Mouse (Mus musculus) stomach, embryonic 14.5 days (tissue): ENCODE measurements at regions not wholly inside any gene's neighbourhood (a gene's known extent, or its start where the extent isn't known, plus 50 kb on each side); places are given as distances from the start of the nearest gene placed in this dataset.
A peak's percentile ranks its signal among the peaks of the same experiment; 100 is the strongest.

Experiments used
- ATAC-seq: fragments of 200-750 bp; cut with Nextera tagmentation; 2 replicates; pipeline ENCODE4 v1.8.0; 2017; ENCODE audit warnings: low read depth, moderate TSS enrichment; ENCODE audit not compliant: insufficient number of reproducible peaks, insufficient read depth, low FRiP score
- H3K27ac ChIP-seq: fragments of 300-500 bp; sonication (generic); 2 replicates; pipeline ENCODE4 v1.5.1; 2014; ENCODE audit warnings: mild to moderate bottlenecking, low read length, moderate library complexity, mixed read lengths
- H3K27me3 ChIP-seq: fragments of 300-500 bp; sonication (generic); 2 replicates; pipeline ENCODE4 v1.6.1; 2014; ENCODE audit warnings: low read length, control low read depth, mixed read lengths; ENCODE audit not compliant: control insufficient read depth, insufficient read depth
- H3K36me3 ChIP-seq: fragments of 300-500 bp; sonication (generic); 2 replicates; pipeline ENCODE4 v1.6.1; 2014; ENCODE audit warnings: mild to moderate bottlenecking, control low read depth, low read length, moderate library complexity, mixed read lengths; ENCODE audit not compliant: control insufficient read depth, insufficient read depth
- H3K4me1 ChIP-seq: fragments of 300-500 bp; sonication (generic); 2 replicates; pipeline ENCODE4 v1.6.1; 2014; ENCODE audit warnings: low read length, control low read depth, mixed read lengths; ENCODE audit not compliant: control insufficient read depth, insufficient read depth
- H3K4me2 ChIP-seq: fragments of 300-500 bp; sonication (generic); replicated peaks from 2 replicates; pipeline ENCODE4 v1.6.1; 2014; ENCODE audit warnings: low read depth, low read length, control low read depth
- H3K4me3 ChIP-seq: fragments of 300-500 bp; sonication (generic); 2 replicates; pipeline ENCODE4 v1.5.1; 2014; ENCODE audit warnings: low read depth, low read length, control low read depth
- H3K9ac ChIP-seq: fragments of 300-500 bp; sonication (generic); replicated peaks from 2 replicates; pipeline ENCODE4 v1.6.1; 2014; ENCODE audit warnings: low read depth, mild to moderate bottlenecking, control low read depth, low read length, moderate library complexity, mixed read lengths
- H3K9me3 ChIP-seq: fragments of 300-500 bp; sonication (generic); 2 replicates; pipeline ENCODE4 v1.6.1; 2016; ENCODE audit warnings: low read depth, low read length, control low read depth; ENCODE audit not compliant: control insufficient read depth
- WGBS: fragments of 180-500 bp; shearing (Covaris S2); extraction: QIAGEN DNeasy Blood & Tissue Kit; methylation state at CpG from one replicate; pipeline ENCODE4 v1.1.7; 2014; 5-methylcytosine and 5-hydroxymethylcytosine counted together

DNA sequence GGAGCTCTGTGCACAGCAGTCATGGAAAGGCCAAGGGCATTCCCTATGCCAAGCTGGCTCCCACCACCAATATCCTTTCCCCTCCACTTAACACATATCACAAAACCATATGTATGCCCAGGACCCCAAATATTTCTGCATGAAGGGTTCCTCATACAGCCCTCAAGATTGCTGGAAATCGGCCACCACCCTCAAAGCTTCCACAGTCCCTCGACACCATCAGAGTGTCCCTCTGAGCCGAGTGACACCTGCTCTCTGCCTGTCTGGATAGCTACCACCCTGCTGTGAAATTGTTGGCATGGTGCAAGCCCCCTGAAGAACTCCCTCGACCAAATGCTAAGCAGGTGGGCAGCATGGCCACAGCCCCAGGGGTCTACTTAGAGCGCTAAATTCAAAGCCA, 869.2 kb downstream of the Zfp704 start:
- WGBS = 62% methylated on average over 5 of the region's 5 CpGs
- H3K4me3 ChIP-seq = no peak overlapping the region
- no peak overlapping the region for H3K27ac ChIP-seq

DNA sequence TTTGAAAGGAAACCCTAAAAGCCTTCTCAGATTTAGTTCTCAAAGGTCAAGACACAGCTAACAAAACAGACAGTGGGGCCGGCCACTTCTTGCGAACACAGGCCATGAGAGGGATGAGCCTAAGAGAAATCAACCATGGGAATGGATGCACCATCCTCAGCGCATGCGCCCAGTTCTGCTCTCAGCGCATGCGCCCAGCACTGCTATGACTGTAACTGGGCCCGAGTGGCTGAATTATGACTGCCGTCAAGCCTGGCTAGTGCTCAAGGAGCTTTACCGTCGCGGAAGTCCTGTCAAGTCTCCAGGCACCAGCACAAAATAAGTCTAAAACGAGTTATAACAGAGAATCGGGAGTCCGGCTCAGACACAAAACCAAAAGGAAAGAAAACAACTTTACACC, 870.6 kb downstream of the Zfp704 start:
- 85% methylated on average over 14 of the region's 14 CpGs for WGBS
- no peaks in the 10 kb centered on the region for H3K36me3 ChIP-seq
- no peak for ATAC-seq
- peaks cover 5% of the 10 kb centered on the region; the same call in 1 of the 2 replicates for H3K4me1 ChIP-seq
- no peak overlapping the region for H3K27ac ChIP-seq
- no peak overlapping the region for H3K4me3 ChIP-seq
- H3K9ac ChIP-seq = no peak overlapping the region
- no peak overlapping the region for H3K4me2 ChIP-seq
- H3K9me3 ChIP-seq = no peaks in the 10 kb centered on the region
- H3K27me3 ChIP-seq = no peaks in the 10 kb centered on the region

More for the DNA sequence above, 869.2 kb downstream of the Zfp704 start:
- no peaks in the 10 kb centered on the region for H3K36me3 ChIP-seq
- peaks cover 5% of the 10 kb centered on the region; the same call in 1 of the 2 replicates for H3K4me1 ChIP-seq
- H3K27me3 ChIP-seq = no peaks in the 10 kb centered on the region
- no peak overlapping the region for H3K9ac ChIP-seq
- ATAC-seq = no peak
- H3K9me3 ChIP-seq = no peaks in the 10 kb centered on the region
- no peak overlapping the region for H3K4me2 ChIP-seq

DNA sequence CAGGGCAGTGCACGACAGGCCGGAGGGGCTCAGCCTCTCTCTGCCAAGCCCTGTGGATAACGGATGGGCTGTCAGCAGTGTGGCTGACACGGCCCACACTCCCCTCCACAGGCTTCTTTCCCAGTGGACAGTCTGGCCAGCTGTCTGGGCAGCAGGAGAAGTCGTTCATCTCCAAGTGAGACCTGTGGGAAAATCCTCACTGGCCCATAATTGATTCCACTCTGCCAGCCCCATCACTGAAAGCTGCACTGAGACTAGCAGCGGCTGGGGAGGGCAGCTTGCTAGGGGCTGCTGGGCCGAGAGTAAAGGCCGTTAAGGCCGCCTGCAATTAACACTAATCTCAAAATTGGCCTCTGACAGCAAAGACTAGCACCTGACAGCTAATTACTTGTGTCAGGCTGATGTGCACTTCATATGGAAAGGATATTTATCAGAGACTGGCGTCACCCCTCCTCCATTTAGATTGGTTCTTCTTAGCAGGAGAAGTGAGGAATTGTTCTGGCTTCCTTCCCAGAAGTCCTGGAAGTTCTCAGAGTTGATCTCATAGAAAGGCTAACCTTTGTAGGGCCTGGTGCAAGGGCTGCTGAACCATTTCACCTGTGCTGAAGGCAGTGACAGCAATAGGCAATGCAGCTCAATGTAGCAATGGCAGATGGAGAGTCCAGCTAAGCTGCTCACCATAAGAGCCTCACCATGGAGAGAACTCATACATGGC, 873.5 kb downstream of the Zfp704 start:
- Histone ChIP-seq H3K27me3 (no peaks in the 10 kb centered on the region), H3K9me3 (no peaks in the 10 kb centered on the region), H3K4me2 (peak overlapping the region; percentile 13; the same call in 1 of the 2 replicates), H3K4me3 (no peak overlapping the region), H3K36me3 (no peaks in the 10 kb centered on the region), H3K27ac (peak overlapping the region; percentile 61), H3K4me1 (peaks cover 5% of the 10 kb centered on the region; the same call in 1 of the 2 replicates), H3K9ac (no peak overlapping the region)
- WGBS = 18% methylated on average over 10 of the region's 10 CpGs
- ATAC-seq = peak; percentile 46; the same call in 1 of the 2 replicates

DNA sequence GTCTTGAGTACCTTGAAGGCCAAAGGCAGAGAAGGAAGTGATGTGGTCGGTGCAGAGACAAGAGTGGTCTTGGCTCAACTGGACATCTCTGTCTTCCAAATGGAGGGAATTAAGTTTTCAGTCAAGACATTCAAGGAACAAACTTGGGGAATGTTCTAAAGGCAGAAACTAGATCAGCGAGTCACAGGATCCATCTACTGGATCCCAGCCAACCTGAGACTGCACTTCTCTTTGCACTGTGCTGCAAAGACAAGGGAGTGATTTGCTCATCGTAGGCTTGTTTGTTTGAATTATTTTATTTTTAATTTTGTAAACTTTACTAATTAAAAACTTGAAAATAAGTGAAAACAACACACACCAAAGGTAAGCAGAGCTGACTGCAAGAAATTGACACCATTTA, 875.8 kb downstream of the Zfp704 start:
- no peaks in the 10 kb centered on the region for H3K36me3 ChIP-seq
- H3K4me1 ChIP-seq = peaks cover 5% of the 10 kb centered on the region; the same call in 1 of the 2 replicates
- no peaks in the 10 kb centered on the region for H3K27me3 ChIP-seq
- H3K4me2 ChIP-seq = no peak overlapping the region
- no peak overlapping the region for H3K9ac ChIP-seq
- WGBS = 64% methylated on average over 3 of the region's 3 CpGs
- no peak overlapping the region for H3K4me3 ChIP-seq
- ATAC-seq = no peak
- no peak overlapping the region for H3K27ac ChIP-seq
- H3K9me3 ChIP-seq = no peaks in the 10 kb centered on the region

DNA sequence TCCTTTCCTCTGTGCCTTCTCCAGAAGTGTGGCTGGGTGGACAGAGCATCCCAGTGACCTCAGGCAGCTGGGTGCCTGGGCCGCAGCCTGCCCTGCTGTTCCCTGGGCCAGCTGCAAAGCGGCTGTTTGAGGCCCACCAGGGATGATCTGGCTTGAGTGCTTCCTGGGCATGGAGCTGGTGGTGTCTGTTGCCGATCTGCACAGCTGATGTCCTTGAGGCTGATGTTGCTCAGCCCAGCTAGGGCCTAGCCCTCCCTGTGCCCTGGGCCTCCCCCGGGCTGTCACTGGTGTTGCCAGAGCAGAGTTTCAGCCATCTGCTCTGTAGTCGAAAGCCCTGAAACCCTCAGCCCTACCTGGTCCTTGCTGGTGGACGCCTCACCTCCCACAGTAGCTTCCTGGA, 878.5 kb downstream of the Zfp704 start:
- H3K27me3 ChIP-seq = no peaks in the 10 kb centered on the region
- no peak overlapping the region for H3K4me3 ChIP-seq
- H3K27ac ChIP-seq = no peak overlapping the region
- H3K36me3 ChIP-seq = no peaks in the 10 kb centered on the region
- no peak overlapping the region for H3K9ac ChIP-seq
- H3K4me2 ChIP-seq = no peak overlapping the region
- no peaks in the 10 kb centered on the region for H3K9me3 ChIP-seq
- peaks cover 4% of the 10 kb centered on the region; the same call in 1 of the 2 replicates for H3K4me1 ChIP-seq
- ATAC-seq = no peak
- WGBS = 50% methylated on average over 6 of the region's 6 CpGs

DNA sequence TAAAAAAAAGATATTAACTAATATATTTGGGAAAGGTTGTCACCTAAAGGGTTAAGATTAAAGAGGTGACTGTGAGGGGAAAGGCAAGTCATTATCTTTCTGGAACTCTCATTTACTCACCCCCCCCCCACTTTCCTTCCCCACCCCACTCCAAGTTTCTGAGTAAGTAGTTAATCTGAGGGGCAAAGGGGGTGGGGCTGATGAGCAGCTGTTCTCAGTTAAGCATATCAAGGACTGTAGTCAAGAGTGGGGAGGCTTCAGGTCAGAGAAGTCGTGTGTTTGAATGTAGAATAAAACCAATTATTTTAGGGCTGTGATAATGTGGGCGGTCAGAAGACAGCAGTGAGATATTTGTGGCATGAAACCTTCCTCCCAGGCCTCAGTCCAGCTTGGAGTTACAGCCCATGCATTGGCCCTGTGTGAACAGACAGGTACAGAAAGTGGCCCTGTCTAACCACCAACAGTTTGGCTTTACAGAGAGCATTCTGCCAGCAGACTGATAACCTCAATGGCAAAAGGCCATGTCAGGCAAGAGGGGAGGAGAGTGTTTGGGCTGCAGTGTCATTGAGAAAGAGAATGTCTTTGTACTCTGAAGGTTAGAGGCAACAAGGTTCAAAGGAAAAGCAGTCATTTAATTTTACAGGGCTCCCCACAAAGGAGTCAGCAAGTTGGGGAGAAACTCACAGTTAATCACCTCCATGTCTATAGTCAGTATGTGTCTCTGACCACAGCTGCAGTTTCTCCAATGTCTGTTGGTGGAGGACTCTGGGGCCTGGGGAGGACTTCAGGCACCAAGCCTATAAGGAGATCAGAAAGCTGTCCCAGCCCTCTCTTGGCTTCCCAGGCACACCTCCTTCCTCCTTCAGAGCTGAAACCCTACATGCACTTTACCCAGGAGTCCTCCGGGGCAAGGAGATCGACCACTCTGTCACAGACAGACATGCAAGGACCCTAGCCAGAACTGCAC, 888.0 kb downstream of the Zfp704 start:
- no peak overlapping the region for H3K9ac ChIP-seq
- peaks cover 10% of the 10 kb centered on the region; the same call in 1 of the 2 replicates for H3K4me1 ChIP-seq
- H3K27ac ChIP-seq = no peak overlapping the region
- H3K9me3 ChIP-seq = no peaks in the 10 kb centered on the region
- no peak overlapping the region for H3K4me3 ChIP-seq
- ATAC-seq = no peak
- no peak overlapping the region for H3K4me2 ChIP-seq
- WGBS = 53% methylated on average over 4 of the region's 4 CpGs
- H3K27me3 ChIP-seq = no peaks in the 10 kb centered on the region
- H3K36me3 ChIP-seq = no peaks in the 10 kb centered on the region

DNA sequence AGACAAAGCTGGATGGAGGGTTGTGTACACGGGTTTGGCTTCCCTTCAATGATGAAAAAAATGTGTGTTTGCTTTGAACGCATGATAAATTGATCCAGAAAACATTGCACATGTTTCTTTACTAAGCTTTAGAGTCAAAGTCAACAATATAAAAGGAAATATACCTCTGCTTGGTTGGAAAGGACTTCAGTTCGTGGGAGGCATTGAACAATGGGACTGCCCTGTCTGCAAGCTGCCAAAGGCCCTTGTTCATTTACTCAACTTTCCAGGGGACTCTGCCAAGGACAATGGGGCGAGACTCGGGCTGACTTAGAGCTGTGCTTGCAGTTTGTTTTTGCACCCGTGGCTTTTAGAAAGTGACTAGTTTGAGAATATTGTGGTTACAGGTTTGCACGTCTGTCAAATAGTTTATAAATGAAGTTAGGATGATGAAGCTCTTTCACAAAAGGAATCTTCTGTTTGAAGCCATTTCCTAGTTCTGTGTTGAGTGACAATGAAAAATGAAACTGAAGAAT, 889.2 kb downstream of the Zfp704 start:
- Histone ChIP-seq H3K36me3 (no peaks in the 10 kb centered on the region), H3K4me1 (peaks cover 10% of the 10 kb centered on the region; the same call in 1 of the 2 replicates), H3K9me3 (no peaks in the 10 kb centered on the region), H3K9ac (no peak overlapping the region), H3K27me3 (no peaks in the 10 kb centered on the region), H3K4me2 (no peak overlapping the region), H3K4me3 (no peak overlapping the region), H3K27ac (no peak overlapping the region)
- no peak for ATAC-seq
- WGBS = 64% methylated on average over 7 of the region's 7 CpGs

DNA sequence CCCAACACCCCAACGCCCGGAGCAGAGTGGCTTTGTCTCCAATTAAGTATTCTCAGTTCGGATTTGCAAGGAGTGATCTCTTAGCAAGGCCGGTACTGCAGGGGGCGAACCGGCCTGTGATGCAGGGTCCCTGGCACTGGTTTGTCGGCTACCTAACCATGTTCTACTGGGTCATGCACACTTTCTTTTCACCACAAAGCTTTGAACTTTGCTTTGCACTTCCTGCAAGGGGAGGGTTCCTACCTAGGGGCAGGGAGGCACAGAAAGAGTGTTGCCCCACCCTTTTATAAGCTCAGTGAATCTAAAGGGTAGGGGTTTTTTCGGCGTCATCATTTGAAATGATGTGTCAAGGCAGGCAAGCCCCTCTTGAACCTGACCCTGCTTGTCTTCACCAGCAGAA, 891.7 kb downstream of the Zfp704 start:
- Histone ChIP-seq H3K36me3 (no peaks in the 10 kb centered on the region), H3K4me2 (peak overlapping the region; percentile 46), H3K4me3 (no peak overlapping the region), H3K27ac (no peak overlapping the region; the same call in 1 of the 2 replicates), H3K4me1 (peaks cover 10% of the 10 kb centered on the region; the same call in 1 of the 2 replicates), H3K9ac (no peak overlapping the region), H3K27me3 (no peaks in the 10 kb centered on the region), H3K9me3 (no peaks in the 10 kb centered on the region)
- no peak for ATAC-seq
- WGBS = 11% methylated on average over 9 of the region's 9 CpGs
